Mouse (Mus musculus): ENCODE results near the gene B430306N03Rik. TPM values are rescaled to one million over a fixed set of nuclear protein-coding genes. Genes with fewer than 3 reads are reported as not detected.
"Not testable (repeated sequence)": the region's sequence is repeated elsewhere in the genome, so short reads cannot be mapped to it uniquely, and the experiment has no call there.

Gene B430306N03Rik
- 0.09 and 0.30 TPM in 2 replicates for polyA plus RNA-seq (2014; fragmentation: Nextera tagmentation; extraction: Ambion mirVana)

GRCm38 (mm10) chr17:48315905-48316579 is at the start of gene B430306N03Rik:
TSS of gene B430306N03Rik (plus strand) at chr17:48316141.
- H3K9ac ChIP-seq (ENCODE audit: low read length); ATAC-seq (ENCODE audit: insufficient number of reproducible peaks, insufficient read depth, low FRiP score, low read depth); H3K4me2 ChIP-seq (ENCODE audit: low read length); H3K4me1 ChIP-seq (ENCODE audit: control insufficient read depth in 2 of 2, insufficient read depth in 2 of 2, low read length in 2 of 2); H3K9me3 ChIP-seq (ENCODE audit: control insufficient read depth, low read length); H3K27me3 ChIP-seq (ENCODE audit: control insufficient read depth, insufficient read depth, low read length); H3K36me3 ChIP-seq (ENCODE audit: control insufficient read depth, insufficient read depth, low read length); H3K4me3 ChIP-seq (ENCODE audit: control insufficient read depth in 1 of 2, insufficient read depth in 1 of 2, low read depth in 1 of 2, low read length in 2 of 2); H3K27ac ChIP-seq (replicated peaks in 1 of 2; ENCODE audit: control insufficient read depth in 1 of 2, insufficient read depth in 1 of 2, low read depth in 2 of 2, low read length in 2 of 2): not testable (repeated sequence)
- 80% methylated on average over 3 of the region's 3 CpGs for WGBS

- Histone ChIP-seq H3K9ac (ENCODE audit: low read length) (no peak overlapping the region), H3K4me3 (ENCODE audit: control insufficient read depth in 1 of 2, insufficient read depth in 1 of 2, low read depth in 1 of 2, low read length in 2 of 2) (no peak overlapping the region), H3K27ac (replicated peaks in 1 of 2; ENCODE audit: control insufficient read depth in 1 of 2, insufficient read depth in 1 of 2, low read depth in 2 of 2, low read length in 2 of 2) (no peak overlapping the region), H3K36me3 (ENCODE audit: control insufficient read depth, insufficient read depth, low read length) (no peaks in the 10 kb centered on the region), H3K27me3 (ENCODE audit: control insufficient read depth, insufficient read depth, low read length) (no peaks in the 10 kb centered on the region), H3K4me2 (ENCODE audit: low read length) (no peak overlapping the region), H3K9me3 (ENCODE audit: control insufficient read depth, low read length) (no peaks in the 10 kb centered on the region), H3K4me1 (ENCODE audit: control insufficient read depth in 2 of 2, insufficient read depth in 2 of 2, low read length in 2 of 2) (no peaks in the 10 kb centered on the region)
- 46% methylated on average over 2 of the region's 2 CpGs for WGBS
- no peak for ATAC-seq (ENCODE audit: insufficient number of reproducible peaks, insufficient read depth, low FRiP score, low read depth)
These were observed 49.2 kb upstream of the B430306N03Rik start for GRCm38 (mm10) chr17:48266610-48267304.

GRCm38 (mm10) chr17:48267591-48267990 is 48.4 kb upstream of the B430306N03Rik start:
- H3K27me3 ChIP-seq (ENCODE audit: control insufficient read depth, insufficient read depth, low read length), result no peaks in the 10 kb centered on the region
- no peaks in the 10 kb centered on the region for H3K9me3 ChIP-seq (ENCODE audit: control insufficient read depth, low read length)
- H3K27ac ChIP-seq (replicated peaks in 1 of 2; ENCODE audit: control insufficient read depth in 1 of 2, insufficient read depth in 1 of 2, low read depth in 2 of 2, low read length in 2 of 2), result no peak overlapping the region
- no peak overlapping the region for H3K4me3 ChIP-seq (ENCODE audit: control insufficient read depth in 1 of 2, insufficient read depth in 1 of 2, low read depth in 1 of 2, low read length in 2 of 2)
- ATAC-seq (ENCODE audit: insufficient number of reproducible peaks, insufficient read depth, low FRiP score, low read depth), result no peak
- no peaks in the 10 kb centered on the region for H3K36me3 ChIP-seq (ENCODE audit: control insufficient read depth, insufficient read depth, low read length)
- H3K4me2 ChIP-seq (ENCODE audit: low read length), result no peak overlapping the region
- 88% methylated on average over 1 of the region's 1 CpGs for WGBS
- no peaks in the 10 kb centered on the region for H3K4me1 ChIP-seq (ENCODE audit: control insufficient read depth in 2 of 2, insufficient read depth in 2 of 2, low read length in 2 of 2)
- H3K9ac ChIP-seq (ENCODE audit: low read length), result no peak overlapping the region

- no peaks in the 10 kb centered on the region for H3K27me3 ChIP-seq (ENCODE audit: control insufficient read depth, insufficient read depth, low read length)
- H3K4me2 ChIP-seq (ENCODE audit: low read length), result no peak overlapping the region
- no peaks in the 10 kb centered on the region for H3K9me3 ChIP-seq (ENCODE audit: control insufficient read depth, low read length)
- no peaks in the 10 kb centered on the region for H3K4me1 ChIP-seq (ENCODE audit: control insufficient read depth in 2 of 2, insufficient read depth in 2 of 2, low read length in 2 of 2)
- H3K4me3 ChIP-seq (ENCODE audit: control insufficient read depth in 1 of 2, insufficient read depth in 1 of 2, low read depth in 1 of 2, low read length in 2 of 2), result no peak overlapping the region
- no peak overlapping the region for H3K9ac ChIP-seq (ENCODE audit: low read length)
- no peak overlapping the region for H3K27ac ChIP-seq (replicated peaks in 1 of 2; ENCODE audit: control insufficient read depth in 1 of 2, insufficient read depth in 1 of 2, low read depth in 2 of 2, low read length in 2 of 2)
- no peak for ATAC-seq (ENCODE audit: insufficient number of reproducible peaks, insufficient read depth, low FRiP score, low read depth)
- H3K36me3 ChIP-seq (ENCODE audit: control insufficient read depth, insufficient read depth, low read length), result no peaks in the 10 kb centered on the region
These were observed 47.7 kb upstream of the B430306N03Rik start for GRCm38 (mm10) chr17:48268276-48268675.

GRCm38 (mm10) chr17:48269833-48270232 is 46.1 kb upstream of the B430306N03Rik start:
- H3K9me3 ChIP-seq (ENCODE audit: control insufficient read depth, low read length), result no peaks in the 10 kb centered on the region
- H3K27ac ChIP-seq (replicated peaks in 1 of 2; ENCODE audit: control insufficient read depth in 1 of 2, insufficient read depth in 1 of 2, low read depth in 2 of 2, low read length in 2 of 2), result no peak overlapping the region
- no peaks in the 10 kb centered on the region for H3K4me1 ChIP-seq (ENCODE audit: control insufficient read depth in 2 of 2, insufficient read depth in 2 of 2, low read length in 2 of 2)
- WGBS, result 63% methylated on average over 4 of the region's 4 CpGs
- no peak overlapping the region for H3K4me2 ChIP-seq (ENCODE audit: low read length)
- H3K9ac ChIP-seq (ENCODE audit: low read length), result no peak overlapping the region
- H3K36me3 ChIP-seq (ENCODE audit: control insufficient read depth, insufficient read depth, low read length), result no peaks in the 10 kb centered on the region
- no peak for ATAC-seq (ENCODE audit: insufficient number of reproducible peaks, insufficient read depth, low FRiP score, low read depth)
- no peaks in the 10 kb centered on the region for H3K27me3 ChIP-seq (ENCODE audit: control insufficient read depth, insufficient read depth, low read length)
- H3K4me3 ChIP-seq (ENCODE audit: control insufficient read depth in 1 of 2, insufficient read depth in 1 of 2, low read depth in 1 of 2, low read length in 2 of 2), result no peak overlapping the region

- WGBS, result 43% methylated on average over 5 of the region's 5 CpGs
- Histone ChIP-seq H3K36me3 (ENCODE audit: control insufficient read depth, insufficient read depth, low read length) (no peaks in the 10 kb centered on the region), H3K4me2 (ENCODE audit: low read length) (no peak overlapping the region)
These were observed 43.8 kb upstream of the B430306N03Rik start for GRCm38 (mm10) chr17:48272158-48272557.

GRCm38 (mm10) chr17:48272598-48272997 is 43.3 kb upstream of the B430306N03Rik start:
- H3K27ac ChIP-seq (replicated peaks in 1 of 2; ENCODE audit: control insufficient read depth in 1 of 2, insufficient read depth in 1 of 2, low read depth in 2 of 2, low read length in 2 of 2), result no peak overlapping the region
- WGBS, result 76% methylated on average over 4 of the region's 4 CpGs
- ATAC-seq (ENCODE audit: insufficient number of reproducible peaks, insufficient read depth, low FRiP score, low read depth), result no peak

More at GRCm38 (mm10) chr17:48272158-48272557, 43.8 kb upstream of the B430306N03Rik start:
- no peak overlapping the region for H3K27ac ChIP-seq (replicated peaks in 1 of 2; ENCODE audit: control insufficient read depth in 1 of 2, insufficient read depth in 1 of 2, low read depth in 2 of 2, low read length in 2 of 2)
- no peaks in the 10 kb centered on the region for H3K9me3 ChIP-seq (ENCODE audit: control insufficient read depth, low read length)
- H3K4me3 ChIP-seq (ENCODE audit: control insufficient read depth in 1 of 2, insufficient read depth in 1 of 2, low read depth in 1 of 2, low read length in 2 of 2), result no peak overlapping the region
- ATAC-seq (ENCODE audit: insufficient number of reproducible peaks, insufficient read depth, low FRiP score, low read depth), result no peak
- H3K4me1 ChIP-seq (ENCODE audit: control insufficient read depth in 2 of 2, insufficient read depth in 2 of 2, low read length in 2 of 2), result no peaks in the 10 kb centered on the region
- no peak overlapping the region for H3K9ac ChIP-seq (ENCODE audit: low read length)
- H3K27me3 ChIP-seq (ENCODE audit: control insufficient read depth, insufficient read depth, low read length), result no peaks in the 10 kb centered on the region

More at GRCm38 (mm10) chr17:48272598-48272997, 43.3 kb upstream of the B430306N03Rik start:
- Histone ChIP-seq H3K4me1 (ENCODE audit: control insufficient read depth in 2 of 2, insufficient read depth in 2 of 2, low read length in 2 of 2) (no peaks in the 10 kb centered on the region), H3K4me2 (ENCODE audit: low read length) (no peak overlapping the region), H3K36me3 (ENCODE audit: control insufficient read depth, insufficient read depth, low read length) (no peaks in the 10 kb centered on the region), H3K9me3 (ENCODE audit: control insufficient read depth, low read length) (no peaks in the 10 kb centered on the region), H3K27me3 (ENCODE audit: control insufficient read depth, insufficient read depth, low read length) (no peaks in the 10 kb centered on the region), H3K4me3 (ENCODE audit: control insufficient read depth in 1 of 2, insufficient read depth in 1 of 2, low read depth in 1 of 2, low read length in 2 of 2) (no peak overlapping the region), H3K9ac (ENCODE audit: low read length) (no peak overlapping the region)

All from heart, embryonic 14.5 days (tissue).